In genomic region chr1:37678327-37679123, GRCm38 (mm10) we compare ENCODE assay signal across 9 mouse cellular contexts. TPM values are rescaled to one million over a fixed set of nuclear protein-coding genes. Genes with fewer than 3 reads are reported as not detected.
A peak's percentile ranks its signal among the peaks of the same experiment; 100 is the strongest.
DNase-seq lines count a peak whose midpoint lies in the region; TF ChIP-seq lines count a peak whose summit lies in the region.
"Had no signal": no experiment of that assay in that cellular context is flagged by ENCODE, and none has a peak within 500 bp of the region (broad histone marks: within the 10 kb centered on the region; RNA-seq: fewer than 3 reads in every experiment).

No protein-coding gene starts in this region.

- no peaks in the 10 kb centered on the region for H3K36me3 ChIP-seq in CH12.LX (replicated peaks in 1 of 2; ENCODE audit: control insufficient read depth in 1 of 2, insufficient read depth in 1 of 2, low read length in 1 of 2)

- H3K9ac ChIP-seq in CH12.LX (ENCODE audit: insufficient read depth, low read depth): no peak overlapping the region

- peak; percentile 65 for DNase-seq in CH12.LX (ENCODE audit: extremely low read depth)
- DNase-seq in adrenal gland, adult 2 months: peak; percentile 81
- DNase-seq in embryo, embryonic 11 days: peak; percentile 77
- peak; percentile 78 for DNase-seq in gonadal fat pad, adult 2 months (ENCODE audit: low read depth)
- DNase-seq in layer of hippocampus, adult 11-12 months (ENCODE audit: low spot score): peak; percentile 92
- DNase-seq in lung, adult 2 months: peak; percentile 84
- peak; percentile 95 for DNase-seq in right cerebral cortex, adult 18-20 months
- peak; percentile 97 for DNase-seq in thymus, postnatal 4 days

- H3K27ac ChIP-seq in CH12.LX (ENCODE audit: insufficient read depth, low read depth): no peak overlapping the region

- dilution Hi-C loops in CH12.LX (cut with MboI; ENCODE audit: extremely low pct_ligation_motif_present, extremely low pct_unique_long_range_greater_than_20kb, low sequenced_read_pairs): no loop called here

- no peaks in the 10 kb centered on the region for H3K79me2 ChIP-seq in CH12.LX (replicated peaks; ENCODE audit: control insufficient read depth, extremely low read depth, insufficient read depth, poor library complexity, severe bottlenecking)

- no peak for TF ChIP-seq POLR2A in CH12.LX (IDR thresholded peaks at IDR 0.05; ENCODE audit: low read depth, low read length)
- no peak for TF ChIP-seq POLR2A in lung, adult 2 months (IDR thresholded peaks at IDR 0.05; ENCODE audit: borderline replicate concordance, extremely low read depth, low read depth, low read length)

- no peak overlapping the region for H3K4me2 ChIP-seq in CH12.LX (ENCODE audit: insufficient read depth, low read depth, poor library complexity, severe bottlenecking)

- in situ Hi-C loops in CH12.LX (cut with MboI; ENCODE audit: low pct_ligation_motif_present, low pct_unique_long_range_greater_than_20kb, low sequenced_read_pairs): no loop called here

- H3K4me1 ChIP-seq in CH12.LX (ENCODE audit: control insufficient read depth in 1 of 2, insufficient read depth in 2 of 2): peaks cover 0 to 4% of the 10 kb centered on the region in 2 experiments; a peak in 1 of 4 replicates
- no peaks in the 10 kb centered on the region for H3K4me1 ChIP-seq in lung, adult 2 months (ENCODE audit: control insufficient read depth, insufficient read depth, low read length)

- peaks cover 19% of the 10 kb centered on the region for H3K27me3 ChIP-seq in CH12.LX (replicated peaks)

- no peaks in the 10 kb centered on the region for H3K9me3 ChIP-seq in CH12.LX (replicated peaks; ENCODE audit: low read length)
- H3K9me3 ChIP-seq: megakaryocyte, embryonic 14.5 days had no signal

- no peak overlapping the region for H3K4me3 ChIP-seq in CH12.LX (replicated peaks in 1 of 3; ENCODE audit: low read depth in 2 of 3, low read length in 2 of 3, poor library complexity in 1 of 3)
- no peak overlapping the region for H3K4me3 ChIP-seq in lung, adult 2 months (replicated peaks; ENCODE audit: extremely low read depth, low read depth, low read length)
- H3K4me3 ChIP-seq: megakaryocyte, embryonic 14.5 days had no signal

- no peak for TF ChIP-seq EP300 in CH12.LX (IDR thresholded peaks at IDR 0.05; ENCODE audit: low read length)

- TF ChIP-seq RAD21 in CH12.LX (IDR thresholded peaks at IDR 0.05; ENCODE audit: low read depth, low read length): peak; percentile 56

- 60% methylated on average over 9 of the region's 9 CpGs for WGBS in lung, adult 2 months

- TF ChIP-seq CTCF in CH12.LX (conservative IDR thresholded peaks at IDR 0.05 in 1 of 2, IDR thresholded peaks at IDR 0.05 in 1 of 2; ENCODE audit: low read depth in 2 of 2, low read length in 2 of 2): peak; percentile 58 to 85
- TF ChIP-seq CTCF in lung, adult 2 months (IDR thresholded peaks at IDR 0.05; ENCODE audit: insufficient read depth, low read length): peak; percentile 93

TF ChIP-seq in CH12.LX, 34 proteins besides CTCF, POLR2A, EP300 and RAD21:
- TF ChIP-seq SMC3 (IDR thresholded peaks at IDR 0.05; ENCODE audit: low read depth, low read length): peak; percentile 84
- TF ChIP-seq E2F4 (IDR thresholded peaks at IDR 0.05; ENCODE audit: insufficient replicate concordance, low read depth, low read length): no peak

RNA-seq across cellular contexts. Expression of gene 2010300C02Rik, which starts 41.4 kb away (rescaled TPM):
- 0.21 and 0.25 TPM in 2 replicates for total RNA-seq in CH12.LX (2012; rRNA removed)
- total RNA-seq in CH12.LX (2014; rRNA removed): 0.08 TPM in 1 of 2 replicates, not detected in the other
- 0.09 and 0.19 TPM in 2 replicates for polyA plus RNA-seq in CH12.LX (2012; ENCODE audit: insufficient read length, low read depth)
- total RNA-seq in adrenal gland, adult 2 months (2021): 1 to 10 TPM; 1.7 to 2.3 TPM
- 1.6 and 2.5 TPM in 2 replicates for polyA plus RNA-seq in adrenal gland, adult 2 months (2012; rRNA removed)
- 26.2 and 34.8 TPM in 2 replicates for polyA plus RNA-seq in gonadal fat pad, adult 2 months (2012; rRNA removed)
- 12.9 and 14.5 TPM in 2 replicates for polyA plus RNA-seq in lung, adult 2 months (2012; rRNA removed)
